Mouse (Mus musculus) testis, adult 2 months (tissue): ENCODE measurements at regions not wholly inside any gene's neighbourhood (a gene's known extent, or its start where the extent isn't known, plus 50 kb on each side); places are given as distances from the start of the nearest gene placed in this dataset.

Experiments
- H3K27ac ChIP-seq: fragments of 200-500 bp; 2 replicates; pipeline ENCODE4 v1.5.1; 2012; ENCODE audit warnings: low read depth, low read length; ENCODE audit not compliant: control insufficient read depth, insufficient read depth
- H3K27me3 ChIP-seq: fragments of 200-500 bp; 2 replicates; pipeline ENCODE4 v1.6.1; 2012; ENCODE audit warnings: mild to moderate bottlenecking, low read length, moderate library complexity; ENCODE audit not compliant: control insufficient read depth, insufficient read depth
- H3K36me3 ChIP-seq: fragments of 200-500 bp; 2 replicates; pipeline ENCODE4 v1.6.1; 2012; ENCODE audit warnings: mild to moderate bottlenecking, low read length; ENCODE audit not compliant: control insufficient read depth, insufficient read depth
- H3K4me1 ChIP-seq: fragments of 200-500 bp; 2 replicates; pipeline ENCODE4 v1.6.1; 2012; ENCODE audit warnings: low read length; ENCODE audit not compliant: control insufficient read depth, insufficient read depth
- H3K4me3 ChIP-seq: fragments of 200-500 bp; 2 replicates; pipeline ENCODE4 v1.5.1; 2012; ENCODE audit warnings: low read depth, mild to moderate bottlenecking, low read length, moderate library complexity, mixed read lengths; ENCODE audit not compliant: control insufficient read depth
- CTCF ChIP-seq: fragments of 200-500 bp; IDR thresholded peaks from 2 replicates; pipeline ENCODE4 v1.5.1; 2012; ENCODE audit warnings: low read depth, mild to moderate bottlenecking, inconsistent platforms, low read length, moderate library complexity; ENCODE audit not compliant: control insufficient read depth, insufficient read depth, insufficient replicate concordance
- POLR2A ChIP-seq: fragments of 200-500 bp; IDR thresholded peaks from 2 replicates; pipeline ENCODE4 v1.6.1; 2012; ENCODE audit warnings: low read depth, mild to moderate bottlenecking, inconsistent platforms, low read length, moderate library complexity; ENCODE audit not compliant: control insufficient read depth

DNA sequence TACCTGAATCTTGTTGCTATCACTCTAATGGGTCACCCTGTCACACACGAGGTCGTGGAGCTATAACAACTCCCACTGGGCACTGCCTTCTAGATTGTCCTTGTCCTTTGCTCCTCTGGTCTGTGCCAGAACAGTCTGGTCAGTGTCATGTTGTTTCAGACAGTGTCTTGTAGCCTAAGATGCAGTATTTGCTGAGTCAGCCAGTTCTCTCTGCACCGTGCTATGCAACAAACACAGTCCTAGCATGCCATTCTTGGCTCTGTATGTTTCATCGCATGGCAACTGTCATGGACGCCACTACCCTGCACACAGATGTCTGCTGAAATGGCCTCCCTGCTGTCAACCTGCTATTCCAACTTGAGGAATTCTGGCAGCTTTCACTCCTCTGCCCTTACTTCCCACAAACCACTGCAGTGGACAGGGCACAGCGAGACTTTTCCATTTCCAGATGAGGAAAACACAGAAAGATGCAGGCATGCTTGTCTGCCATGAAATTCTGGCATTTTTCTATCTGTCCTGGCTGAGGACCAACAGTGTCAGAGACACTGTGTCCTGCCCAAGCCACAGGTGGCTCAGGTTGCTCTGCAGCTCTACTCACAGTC is 117.3 kb upstream of the Slc22a23 start:
- Histone ChIP-seq H3K36me3 (no peaks in the 10 kb centered on the region), H3K4me3 (no peak overlapping the region), H3K27ac (no peak overlapping the region), H3K27me3 (no peaks in the 10 kb centered on the region), H3K4me1 (no peaks in the 10 kb centered on the region)
- TF ChIP-seq POLR2A (no peak), CTCF (no peak)

DNA sequence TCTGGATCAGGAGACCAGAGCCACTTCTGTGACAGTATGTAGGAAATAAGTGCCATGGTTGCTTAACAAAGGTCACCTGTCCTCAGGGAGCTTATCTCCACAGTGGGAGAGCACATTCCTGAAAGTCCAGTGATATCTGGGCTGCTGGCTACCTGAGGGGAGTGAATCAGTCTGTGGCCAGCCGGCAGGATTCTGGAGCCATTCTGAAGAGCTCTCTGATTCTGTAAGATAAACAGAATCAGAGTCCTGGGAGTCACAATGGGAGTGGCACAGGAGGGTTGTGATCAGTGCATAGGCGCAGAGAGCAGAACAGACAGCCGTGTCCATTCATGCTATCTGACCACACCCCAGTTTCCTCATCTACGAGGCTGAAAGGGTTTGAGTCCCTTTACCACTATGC is 116.0 kb upstream of the Slc22a23 start:
- Histone ChIP-seq H3K36me3 (no peaks in the 10 kb centered on the region), H3K4me3 (no peak overlapping the region), H3K27me3 (no peaks in the 10 kb centered on the region), H3K4me1 (no peaks in the 10 kb centered on the region), H3K27ac (no peak overlapping the region)
- TF ChIP-seq POLR2A (no peak), CTCF (no peak)

DNA sequence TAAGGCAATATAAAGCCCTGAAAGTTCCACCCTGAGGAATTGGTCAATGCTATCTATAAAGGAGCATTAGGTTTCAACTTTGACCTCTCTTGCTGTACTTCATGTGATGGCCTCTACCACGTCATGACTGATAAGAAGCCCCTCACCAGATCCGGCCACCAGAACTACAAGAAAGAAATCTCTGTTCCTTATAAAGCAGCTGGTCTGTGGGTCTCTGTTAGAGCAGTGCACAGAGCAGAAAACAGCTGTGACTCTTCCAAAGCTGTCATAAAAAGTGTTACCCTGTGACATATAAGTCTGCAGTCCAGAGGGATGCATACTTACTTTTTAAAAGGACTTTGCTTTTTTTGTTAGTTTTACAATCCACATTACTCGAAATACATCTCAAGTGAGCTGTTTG is 111.1 kb upstream of the Slc22a23 start:
- no peak for TF ChIP-seq CTCF
- TF ChIP-seq POLR2A = no peak
- Histone ChIP-seq H3K27me3 (no peaks in the 10 kb centered on the region), H3K36me3 (no peaks in the 10 kb centered on the region), H3K4me1 (no peaks in the 10 kb centered on the region), H3K4me3 (no peak overlapping the region), H3K27ac (no peak overlapping the region)

DNA sequence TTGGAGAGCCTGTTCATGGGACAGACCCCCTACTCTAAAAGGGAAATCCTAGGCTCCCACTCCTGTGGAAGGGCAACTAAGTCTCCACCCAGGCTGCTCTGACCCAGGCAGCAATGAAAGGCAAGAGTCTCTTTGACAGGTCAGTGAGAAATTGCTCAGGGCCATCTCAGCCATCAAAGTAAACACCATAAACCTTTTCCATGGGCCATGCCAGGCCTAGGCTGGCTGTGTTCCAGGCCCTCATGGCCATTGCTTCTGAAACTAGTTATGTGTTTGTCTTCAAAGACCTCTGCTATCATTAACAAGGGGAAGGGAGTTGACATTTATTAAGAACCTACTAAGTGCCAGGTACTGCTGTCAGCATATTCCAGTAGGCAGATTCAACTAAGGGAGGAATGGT is 101.8 kb upstream of the Slc22a23 start:
- H3K27ac ChIP-seq = no peak overlapping the region
- TF ChIP-seq CTCF (no peak), POLR2A (no peak)
- no peaks in the 10 kb centered on the region for H3K4me1 ChIP-seq
- no peak overlapping the region for H3K4me3 ChIP-seq
- no peaks in the 10 kb centered on the region for H3K36me3 ChIP-seq
- no peaks in the 10 kb centered on the region for H3K27me3 ChIP-seq

DNA sequence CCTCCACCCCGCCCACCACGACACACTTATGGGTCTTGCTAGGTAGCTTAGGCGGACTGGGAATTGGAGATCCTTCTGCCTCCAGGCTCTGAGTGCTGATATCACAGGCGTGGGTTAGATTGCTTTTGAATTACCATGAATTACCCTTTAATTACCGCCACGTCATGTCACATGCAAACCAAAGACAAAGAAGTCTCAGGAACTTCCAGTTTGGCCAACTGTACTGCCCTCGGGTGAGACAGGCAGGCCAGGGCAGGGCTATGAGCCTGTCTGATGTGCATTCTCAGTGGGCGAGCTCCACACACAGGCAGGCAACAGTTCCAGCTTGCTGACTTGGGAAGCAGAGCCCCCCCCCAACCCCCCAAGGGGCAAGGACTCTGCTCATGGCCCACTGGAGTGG is 101.3 kb upstream of the Slc22a23 start:
- H3K4me3 ChIP-seq = no peak overlapping the region
- no peaks in the 10 kb centered on the region for H3K4me1 ChIP-seq
- TF ChIP-seq POLR2A = no peak
- TF ChIP-seq CTCF = no peak
- no peaks in the 10 kb centered on the region for H3K27me3 ChIP-seq
- no peaks in the 10 kb centered on the region for H3K36me3 ChIP-seq
- no peak overlapping the region for H3K27ac ChIP-seq

DNA sequence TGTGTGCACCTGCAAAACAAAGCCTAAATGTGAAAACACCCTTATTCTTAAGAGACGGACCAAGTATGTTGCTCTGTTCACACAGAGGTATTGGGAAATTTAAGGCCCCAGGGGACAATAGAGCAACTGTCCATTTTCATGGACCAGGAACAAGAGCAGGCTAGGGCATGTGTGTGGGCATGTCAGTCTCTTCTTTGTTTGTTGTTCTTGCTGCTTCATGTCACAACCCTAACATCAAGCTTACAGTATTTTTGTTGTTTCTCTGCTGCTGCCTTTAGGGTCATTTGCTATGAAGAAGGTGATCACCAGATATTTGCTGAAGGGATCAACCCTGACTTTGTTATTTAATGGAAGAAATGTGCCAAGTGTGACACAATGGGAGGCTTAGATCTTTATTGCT is 96.4 kb upstream of the Slc22a23 start:
- Histone ChIP-seq H3K36me3 (no peaks in the 10 kb centered on the region), H3K4me1 (no peaks in the 10 kb centered on the region), H3K4me3 (no peak overlapping the region), H3K27me3 (no peaks in the 10 kb centered on the region), H3K27ac (no peak overlapping the region)
- TF ChIP-seq CTCF (no peak), POLR2A (no peak)

DNA sequence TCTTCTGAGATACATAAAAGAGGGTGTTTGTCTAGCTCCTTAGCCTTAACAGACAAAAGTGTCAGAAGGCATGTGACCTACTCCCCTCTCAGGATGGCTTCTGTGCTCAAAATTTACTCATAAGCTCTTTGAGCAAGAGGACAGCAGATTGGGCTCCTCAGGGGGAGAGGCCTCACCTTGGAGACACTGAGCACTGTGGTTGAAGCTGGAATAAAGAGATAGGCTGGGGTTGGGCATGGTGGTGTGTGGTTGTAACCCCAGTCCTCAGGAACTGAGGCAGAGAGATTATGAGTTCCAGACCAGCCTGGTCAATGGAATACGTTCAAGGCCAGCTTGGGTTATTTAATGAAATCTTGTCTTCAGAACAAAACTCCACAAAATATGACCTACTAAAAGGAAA is 82.5 kb upstream of the Slc22a23 start:
- no peak for TF ChIP-seq CTCF
- no peak for TF ChIP-seq POLR2A
- H3K4me1 ChIP-seq = no peaks in the 10 kb centered on the region
- no peaks in the 10 kb centered on the region for H3K36me3 ChIP-seq
- H3K4me3 ChIP-seq = no peak overlapping the region
- no peak overlapping the region for H3K27ac ChIP-seq
- H3K27me3 ChIP-seq = no peaks in the 10 kb centered on the region

DNA sequence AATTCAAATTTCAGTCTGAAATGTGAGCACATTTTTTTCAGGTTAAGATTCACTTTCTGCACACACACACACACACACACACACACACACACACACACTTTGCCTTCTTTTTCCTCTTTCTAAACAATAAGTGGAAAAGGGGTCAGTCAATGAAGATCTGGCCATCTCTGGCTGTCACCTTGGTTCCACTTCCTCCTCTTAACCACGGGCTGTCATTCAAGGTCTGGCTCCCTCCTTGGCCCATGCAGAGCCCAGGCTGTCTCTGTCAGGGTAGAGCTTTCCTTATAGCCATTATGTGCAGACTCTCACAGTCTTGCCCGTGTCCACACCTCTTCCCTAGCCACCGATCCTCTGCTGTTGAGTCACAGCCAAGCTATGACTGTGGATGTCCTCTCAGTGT is 79.9 kb upstream of the Slc22a23 start:
- TF ChIP-seq CTCF = no peak
- TF ChIP-seq POLR2A = no peak
- Histone ChIP-seq H3K36me3 (no peaks in the 10 kb centered on the region), H3K27me3 (no peaks in the 10 kb centered on the region), H3K4me3 (no peak overlapping the region), H3K4me1 (no peaks in the 10 kb centered on the region), H3K27ac (no peak overlapping the region)
